Mouse (Mus musculus) ES-Bruce4 (cell line): ENCODE results near the gene Ltb. TPM values are rescaled to one million over a fixed set of nuclear protein-coding genes. Genes with fewer than 3 reads are reported as not detected.

Experiments
- H3K27ac ChIP-seq: 2 replicates; pipeline ENCODE4 v1.5.1; 2012; ENCODE audit warnings: low read length, inconsistent platforms; ENCODE audit not compliant: insufficient read depth
- H3K27me3 ChIP-seq: 2 replicates; pipeline ENCODE4 v1.6.1; 2012; ENCODE audit warnings: mild to moderate bottlenecking, low read length, inconsistent platforms; ENCODE audit not compliant: control insufficient read depth, poor library complexity, insufficient read depth, severe bottlenecking
- H3K36me3 ChIP-seq: 2 replicates; pipeline ENCODE4 v1.6.1; 2012; ENCODE audit warnings: inconsistent platforms, mild to moderate bottlenecking, low read length, moderate library complexity; ENCODE audit not compliant: control insufficient read depth, poor library complexity, insufficient read depth, severe bottlenecking
- H3K4me1 ChIP-seq: one replicate; pipeline ENCODE4 v1.8.1; 2011; ENCODE audit warnings: low read length; ENCODE audit not compliant: control insufficient read depth, insufficient read depth
- H3K4me3 ChIP-seq: 2 replicates; pipeline ENCODE4 v1.5.1; 2011; ENCODE audit warnings: low read depth, mild to moderate bottlenecking, low read length
- H3K9ac ChIP-seq: 2 replicates; pipeline ENCODE4 v1.6.1; 2012; ENCODE audit warnings: low read depth, mild to moderate bottlenecking, inconsistent platforms; ENCODE audit not compliant: poor library complexity, severe bottlenecking
- H3K9me3 ChIP-seq: replicated peaks from 2 replicates; pipeline ENCODE4 v1.6.1; 2012; ENCODE audit warnings: mild to moderate bottlenecking, low read length, inconsistent platforms; ENCODE audit not compliant: control insufficient read depth, poor library complexity, insufficient read depth, severe bottlenecking
- CTCF ChIP-seq: IDR thresholded peaks from one replicate; pipeline ENCODE4 v1.8.1; 2011; ENCODE audit warnings: low read depth, low read length
- EP300 ChIP-seq: IDR thresholded peaks from 2 replicates; pipeline ENCODE4 v1.6.1; 2011; ENCODE audit warnings: low read depth, low read length; ENCODE audit not compliant: insufficient read depth
- POLR2A ChIP-seq: IDR thresholded peaks from one replicate; pipeline ENCODE4 v1.8.1; 2011; ENCODE audit warnings: low read length; ENCODE audit not compliant: insufficient read depth
- polyA plus RNA-seq: library from polyadenylated mRNA; stranded (reverse); fragments of >200 nt; gene quantifications from 2 replicates; pipeline ENCODE4 v1.2.4, GENCODE M21; 2011; ENCODE audit warnings: low read depth; ENCODE audit not compliant: missing spikeins, insufficient read depth, insufficient read length

Gene Ltb
- polyA plus RNA-seq, 1 experiment = 10.7 TPM

DNA sequence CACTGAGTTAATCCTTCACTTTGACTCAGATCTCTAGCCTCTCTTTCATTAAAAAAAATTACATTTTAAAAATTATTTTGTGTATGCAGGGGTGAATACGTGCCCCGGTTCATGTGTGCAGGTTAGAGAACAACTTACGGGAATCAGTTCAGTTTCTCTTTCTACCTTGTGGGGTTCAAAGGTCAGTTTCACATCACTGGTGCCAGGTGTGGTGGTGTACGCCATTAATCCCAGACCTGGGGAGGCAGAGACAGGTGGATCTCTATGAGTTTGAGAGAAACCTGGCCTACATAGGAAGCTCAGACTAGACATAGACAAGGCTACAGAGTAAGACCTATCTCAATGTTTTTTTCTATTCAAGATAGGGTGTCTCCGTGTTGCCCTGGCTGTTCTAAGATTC lies 18.8 kb downstream of the Ltb start:
- no peaks in the 10 kb centered on the region for H3K36me3 ChIP-seq
- no peak overlapping the region for H3K27ac ChIP-seq
- no peak overlapping the region for H3K9ac ChIP-seq
- no peaks in the 10 kb centered on the region for H3K9me3 ChIP-seq
- H3K4me1 ChIP-seq = no peaks in the 10 kb centered on the region
- H3K27me3 ChIP-seq = no peaks in the 10 kb centered on the region
- TF ChIP-seq CTCF = no peak
- no peak for TF ChIP-seq EP300
- no peak for TF ChIP-seq POLR2A
- H3K4me3 ChIP-seq = no peak overlapping the region

GRCm38 (mm10) chr17:35218516-35219193 lies 24.4 kb downstream of the Ltb start:
- H3K36me3 ChIP-seq = no peaks in the 10 kb centered on the region
- TF ChIP-seq EP300 = no peak
- TF ChIP-seq CTCF = no peak
- H3K27ac ChIP-seq = no peak overlapping the region

GRCm38 (mm10) chr17:35219601-35220041 lies 25.4 kb downstream of the Ltb start:
- Histone ChIP-seq H3K9ac (no peak overlapping the region), H3K9me3 (no peaks in the 10 kb centered on the region), H3K27me3 (no peaks in the 10 kb centered on the region), H3K36me3 (no peaks in the 10 kb centered on the region), H3K4me3 (no peak overlapping the region), H3K4me1 (no peaks in the 10 kb centered on the region), H3K27ac (no peak overlapping the region)
- no peak for TF ChIP-seq EP300
- TF ChIP-seq CTCF = no peak
- no peak for TF ChIP-seq POLR2A

More at GRCm38 (mm10) chr17:35218516-35219193, 24.4 kb downstream of the Ltb start:
- H3K4me1 ChIP-seq = no peaks in the 10 kb centered on the region
- H3K9me3 ChIP-seq = no peaks in the 10 kb centered on the region
- no peak overlapping the region for H3K4me3 ChIP-seq
- H3K27me3 ChIP-seq = no peaks in the 10 kb centered on the region
- no peak overlapping the region for H3K9ac ChIP-seq

- Histone ChIP-seq H3K4me3 (peak within 1 kb of the TSS; percentile 18), H3K27me3 (no peaks in the 10 kb centered on the region), H3K9ac (peak within 1 kb of the TSS; percentile 78), H3K9me3 (no peaks in the 10 kb centered on the region), H3K4me1 (no peaks in the 10 kb centered on the region), H3K36me3 (no peaks in the 10 kb centered on the region), H3K27ac (no peak within 1 kb of the TSS)
- TF ChIP-seq EP300 = no peak
- TF ChIP-seq POLR2A = no peak
- TF ChIP-seq CTCF = no peak
These were observed 26.1 kb downstream of the Ltb start, which contains the start of gene Gm16181 for GRCm38 (mm10) chr17:35220156-35220952. Gene Gm16181, plus strand, starts transcription at chr17:35220834.

- H3K9ac ChIP-seq = no peak overlapping the region
- no peak overlapping the region for H3K27ac ChIP-seq
- H3K27me3 ChIP-seq = no peaks in the 10 kb centered on the region
- H3K4me1 ChIP-seq = no peaks in the 10 kb centered on the region
- TF ChIP-seq CTCF (no peak), EP300 (no peak), POLR2A (no peak)
- H3K9me3 ChIP-seq = no peaks in the 10 kb centered on the region
- no peak overlapping the region for H3K4me3 ChIP-seq
- H3K36me3 ChIP-seq = no peaks in the 10 kb centered on the region
These were observed 28.1 kb downstream of the Ltb start for GRCm38 (mm10) chr17:35222299-35222698.

- no peaks in the 10 kb centered on the region for H3K4me1 ChIP-seq
- no peak overlapping the region for H3K9ac ChIP-seq
- no peaks in the 10 kb centered on the region for H3K9me3 ChIP-seq
- 0 out of 2 replicates have a peak, but pooled peaks cover 3% of the 10 kb centered on the region for H3K36me3 ChIP-seq
- H3K4me3 ChIP-seq = no peak overlapping the region
- TF ChIP-seq CTCF = no peak
- TF ChIP-seq POLR2A = no peak
- TF ChIP-seq EP300 = no peak
- H3K27me3 ChIP-seq = no peaks in the 10 kb centered on the region
- no peak overlapping the region for H3K27ac ChIP-seq
These were observed 30.4 kb downstream of the Ltb start for GRCm38 (mm10) chr17:35224641-35225040.
